Mouse (Mus musculus): ENCODE results near the gene Fam83c. TPM values are rescaled to one million over a fixed set of nuclear protein-coding genes. Genes with fewer than 3 reads are reported as not detected.

Gene Fam83c
- polyA plus RNA-seq (2015; fragmentation: Nextera tagmentation; extraction: Ambion mirVana) = 0.05 and 0.08 TPM in 2 replicates

DNA sequence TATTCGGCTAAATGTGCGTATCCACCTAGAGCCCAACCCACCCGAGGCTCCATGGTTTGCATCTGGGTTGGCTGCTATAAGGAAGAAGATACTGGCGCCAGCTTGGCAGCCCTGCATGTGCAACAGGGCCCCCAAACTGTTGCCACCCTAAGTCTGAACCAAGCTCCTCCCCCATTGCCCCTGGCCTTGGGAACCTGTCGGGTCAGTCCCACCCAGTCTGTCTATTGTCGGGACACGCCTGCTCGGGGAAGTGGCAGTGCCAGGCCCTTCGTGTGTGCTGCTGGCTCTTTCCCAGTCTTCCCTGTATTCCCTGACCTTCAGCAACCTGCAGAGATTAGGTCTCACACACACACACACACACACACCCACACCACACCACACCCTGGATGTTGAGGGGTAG, at the start of gene Fam83c:
Gene Fam83c (minus strand): TSS at position 123 of the 400 bp plus-strand sequence.
- Histone ChIP-seq H3K27ac (no peak within 1 kb of the TSS), H3K4me1 (replicated peaks) (no peaks in the 10 kb centered on the region), H3K27me3 (peaks cover 11% of the 10 kb centered on the region; the same call in 1 of the 2 replicates), H3K4me2 (no peak within 1 kb of the TSS), H3K9me3 (replicated peaks) (no peaks in the 10 kb centered on the region), H3K36me3 (no peaks in the 10 kb centered on the region), H3K4me3 (no peak within 1 kb of the TSS), H3K9ac (no peak within 1 kb of the TSS)
- WGBS = 57% methylated on average over 9 of the region's 9 CpGs
- ATAC-seq (replicated peaks; ENCODE audit: insufficient number of reproducible peaks, insufficient read depth, low FRiP score, low read depth) = no peak

DNA sequence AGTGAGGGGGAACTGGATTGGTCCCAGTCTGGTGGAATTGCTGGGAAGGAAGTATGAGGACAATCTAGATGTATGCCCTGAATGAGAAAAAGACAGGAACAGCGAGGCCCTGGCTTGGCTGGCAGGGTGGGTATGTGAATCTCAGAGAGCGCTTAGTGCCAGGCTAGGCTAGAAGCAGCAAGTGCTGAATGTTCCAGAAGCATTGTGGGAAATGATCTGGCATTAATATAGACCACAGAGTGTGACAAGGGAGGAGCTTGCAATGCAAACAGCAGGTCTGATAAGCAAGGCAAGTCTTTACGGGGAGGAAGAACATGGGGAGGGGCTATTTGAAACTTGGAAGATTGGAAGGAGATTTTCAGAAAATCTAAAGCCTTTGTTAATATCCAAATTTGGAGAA, 47.4 kb upstream of the Fam83c start:
- peaks cover 26% of the 10 kb centered on the region for H3K36me3 ChIP-seq
- H3K9me3 ChIP-seq (replicated peaks) = no peaks in the 10 kb centered on the region
- H3K9ac ChIP-seq = no peak overlapping the region
- no peak for ATAC-seq (replicated peaks; ENCODE audit: insufficient number of reproducible peaks, insufficient read depth, low FRiP score, low read depth)
- H3K27me3 ChIP-seq = no peaks in the 10 kb centered on the region
- H3K4me1 ChIP-seq (replicated peaks) = peaks cover 10% of the 10 kb centered on the region
- no peak overlapping the region for H3K4me2 ChIP-seq
- H3K4me3 ChIP-seq = no peak overlapping the region
- no peak overlapping the region for H3K27ac ChIP-seq
- WGBS = 69% methylated on average over 3 of the region's 3 CpGs

DNA sequence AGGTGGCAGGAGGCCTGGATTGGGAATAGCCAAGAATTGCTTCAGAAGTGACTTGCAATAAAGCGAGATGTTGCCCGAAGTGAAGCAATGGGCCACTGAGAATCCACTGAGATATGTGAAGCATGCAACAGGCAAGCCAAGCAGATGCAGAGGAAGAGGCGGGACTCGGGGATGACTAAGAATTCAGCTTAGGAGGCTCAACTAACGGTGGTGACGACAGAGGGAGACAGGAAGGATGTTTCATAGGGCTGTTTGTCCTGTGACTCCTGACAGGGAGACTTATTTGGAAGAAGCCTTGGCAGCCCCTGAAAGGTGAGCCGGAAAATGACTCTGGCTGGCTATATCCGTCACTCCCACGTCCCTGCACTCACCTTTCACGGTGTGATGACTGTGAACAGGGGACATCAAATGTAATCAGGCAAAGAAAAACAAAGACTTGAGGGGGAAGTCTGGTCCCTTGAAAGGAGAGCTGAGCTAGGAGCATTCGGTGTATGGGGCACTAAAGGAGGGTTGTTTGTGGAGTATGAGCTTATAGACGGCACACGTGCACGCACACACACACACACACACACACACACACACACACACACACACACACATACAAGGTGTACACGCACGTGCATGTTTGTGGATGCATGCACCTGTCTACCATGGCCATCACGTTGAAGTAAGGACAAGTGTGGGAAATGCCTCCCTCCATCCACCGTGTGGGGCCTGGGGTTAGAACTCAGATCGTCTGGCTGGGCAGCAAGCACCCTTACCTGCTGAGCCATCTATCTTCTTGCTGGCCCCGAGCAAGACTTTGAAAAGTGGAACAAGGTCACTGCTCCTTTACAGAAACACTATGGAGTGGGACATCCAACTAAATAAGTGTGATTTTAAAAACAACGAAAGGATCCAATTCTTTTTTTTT, 44.6 kb upstream of the Fam83c start:
- H3K36me3 ChIP-seq = peaks cover 34% of the 10 kb centered on the region; the same call in 1 of the 2 replicates
- WGBS = 66% methylated on average over 21 of the region's 21 CpGs

DNA sequence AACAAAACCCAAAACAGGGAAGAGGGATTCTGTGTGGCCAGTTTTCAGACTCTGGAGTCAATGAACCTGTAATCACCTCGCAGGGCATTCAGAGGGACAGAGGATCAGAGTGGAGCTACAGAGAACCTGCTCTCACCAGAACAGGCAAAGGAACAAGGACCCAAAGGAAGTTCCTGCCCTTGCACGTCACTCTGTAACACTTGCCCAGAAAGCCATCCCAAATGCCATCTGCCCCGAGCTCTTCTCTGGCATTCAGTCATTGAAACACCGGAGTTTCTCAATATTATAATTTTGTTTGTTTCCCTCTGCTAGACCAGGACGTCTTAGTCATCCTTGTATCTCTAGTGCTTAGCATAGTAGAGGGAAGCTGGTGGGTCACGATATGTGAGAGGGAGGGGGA, 39.0 kb upstream of the Fam83c start:
- ATAC-seq (replicated peaks; ENCODE audit: insufficient number of reproducible peaks, insufficient read depth, low FRiP score, low read depth) = no peak
- Histone ChIP-seq H3K4me1 (replicated peaks) (0 out of 2 replicates have a peak, but pooled peaks cover 2% of the 10 kb centered on the region), H3K9ac (no peak overlapping the region), H3K4me3 (no peak overlapping the region), H3K36me3 (peaks cover 31% of the 10 kb centered on the region; the same call in 1 of the 2 replicates), H3K9me3 (replicated peaks) (no peaks in the 10 kb centered on the region), H3K27me3 (no peaks in the 10 kb centered on the region), H3K27ac (no peak overlapping the region), H3K4me2 (no peak overlapping the region)
- 81% methylated on average over 6 of the region's 6 CpGs for WGBS

More for the DNA sequence above, 44.6 kb upstream of the Fam83c start:
- no peak overlapping the region for H3K4me3 ChIP-seq
- H3K27me3 ChIP-seq = no peaks in the 10 kb centered on the region
- ATAC-seq (replicated peaks; ENCODE audit: insufficient number of reproducible peaks, insufficient read depth, low FRiP score, low read depth) = no peak
- H3K4me1 ChIP-seq (replicated peaks) = peaks cover 10% of the 10 kb centered on the region
- H3K9ac ChIP-seq = no peak overlapping the region
- no peak overlapping the region for H3K4me2 ChIP-seq
- no peaks in the 10 kb centered on the region for H3K9me3 ChIP-seq (replicated peaks)
- no peak overlapping the region for H3K27ac ChIP-seq

DNA sequence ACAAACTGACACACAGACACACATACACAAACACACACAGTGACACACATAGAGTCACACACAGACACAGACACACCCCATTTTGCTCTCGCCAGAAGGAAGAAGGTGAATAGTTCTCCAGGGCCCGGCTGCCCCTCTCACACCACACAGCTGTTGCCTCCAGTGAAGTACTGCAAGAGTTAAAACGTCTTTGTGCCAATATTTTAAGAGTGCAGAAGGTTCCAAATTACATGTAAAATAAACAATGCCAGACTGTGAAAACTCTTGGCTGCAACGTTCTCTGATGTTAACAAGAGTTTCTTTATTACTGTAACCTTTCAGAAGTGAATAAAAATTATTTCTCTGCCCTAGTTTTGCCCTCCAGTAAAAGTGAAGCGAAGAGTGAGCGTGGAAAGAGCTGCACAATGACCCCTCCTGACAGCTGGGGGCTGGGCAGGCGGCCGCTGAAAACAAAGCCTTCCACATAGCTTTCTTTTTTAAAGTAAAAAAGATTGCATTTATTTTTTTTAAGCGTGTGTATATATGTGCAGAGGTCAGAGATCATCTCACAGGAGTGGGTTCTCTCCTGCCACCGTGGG, 38.4 kb upstream of the Fam83c start:
- H3K36me3 ChIP-seq = peaks cover 36% of the 10 kb centered on the region; the same call in 1 of the 2 replicates

DNA sequence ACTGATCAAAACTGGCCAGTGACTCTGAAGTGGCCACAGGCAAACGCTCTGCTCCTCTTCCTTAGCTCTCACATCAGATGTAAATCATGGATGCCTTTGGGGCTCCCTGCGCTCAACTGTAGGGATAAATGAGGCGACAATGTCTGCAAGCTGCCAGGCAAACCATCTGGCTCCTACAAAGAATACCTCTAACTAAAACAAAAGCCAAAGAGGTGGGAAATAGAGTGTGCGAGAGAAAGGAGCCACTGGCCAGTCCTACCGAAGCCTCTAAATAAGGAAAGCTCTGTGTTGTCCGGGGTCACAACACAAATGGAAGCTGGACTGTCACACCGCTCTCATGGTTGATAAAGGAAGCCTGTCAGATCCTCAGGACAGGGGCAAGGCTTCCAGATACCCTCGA, 37.8 kb upstream of the Fam83c start:
- Histone ChIP-seq H3K36me3 (peaks cover 37% of the 10 kb centered on the region; the same call in 1 of the 2 replicates), H3K4me2 (no peak overlapping the region)

More for the DNA sequence above, 38.4 kb upstream of the Fam83c start:
- Histone ChIP-seq H3K9me3 (replicated peaks) (no peaks in the 10 kb centered on the region), H3K4me3 (no peak overlapping the region), H3K4me2 (no peak overlapping the region), H3K4me1 (replicated peaks) (0 out of 2 replicates have a peak, but pooled peaks cover 2% of the 10 kb centered on the region), H3K27ac (no peak overlapping the region), H3K27me3 (no peaks in the 10 kb centered on the region), H3K9ac (no peak overlapping the region)
- no peak for ATAC-seq (replicated peaks; ENCODE audit: insufficient number of reproducible peaks, insufficient read depth, low FRiP score, low read depth)
- 69% methylated on average over 10 of the region's 10 CpGs for WGBS

DNA sequence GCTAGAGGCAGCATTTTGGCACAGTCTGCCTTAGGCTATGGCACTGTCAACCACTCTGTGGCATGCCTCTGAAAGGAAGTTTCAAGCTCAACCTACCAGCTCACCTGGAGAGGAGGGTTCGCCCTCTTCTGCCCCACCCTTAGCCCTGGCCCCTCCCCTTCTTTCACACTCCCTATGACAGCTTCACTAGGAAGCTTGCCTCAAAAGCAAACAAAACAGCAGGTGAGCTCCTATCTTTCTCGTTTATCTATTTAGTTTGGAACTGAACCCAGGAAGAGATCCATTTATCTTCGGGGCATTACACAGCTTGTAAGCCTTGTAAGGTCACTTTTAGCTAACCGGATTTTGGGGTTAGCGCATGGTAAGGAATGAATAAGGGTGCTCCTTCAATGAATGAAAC, 35.1 kb upstream of the Fam83c start:
- Histone ChIP-seq H3K4me3 (no peak overlapping the region), H3K36me3 (peaks cover 19% of the 10 kb centered on the region; the same call in 1 of the 2 replicates), H3K4me1 (replicated peaks) (0 out of 2 replicates have a peak, but pooled peaks cover 2% of the 10 kb centered on the region), H3K27ac (no peak overlapping the region), H3K9me3 (replicated peaks) (no peaks in the 10 kb centered on the region), H3K27me3 (no peaks in the 10 kb centered on the region), H3K4me2 (no peak overlapping the region), H3K9ac (no peak overlapping the region)
- ATAC-seq (replicated peaks; ENCODE audit: insufficient number of reproducible peaks, insufficient read depth, low FRiP score, low read depth) = no peak
- 69% methylated on average over 5 of the region's 5 CpGs for WGBS

More for the DNA sequence above, 37.8 kb upstream of the Fam83c start:
- no peak overlapping the region for H3K27ac ChIP-seq
- no peaks in the 10 kb centered on the region for H3K27me3 ChIP-seq
- no peak for ATAC-seq (replicated peaks; ENCODE audit: insufficient number of reproducible peaks, insufficient read depth, low FRiP score, low read depth)
- no peak overlapping the region for H3K4me3 ChIP-seq
- no peak overlapping the region for H3K9ac ChIP-seq
- H3K9me3 ChIP-seq (replicated peaks) = no peaks in the 10 kb centered on the region
- WGBS = 67% methylated on average over 8 of the region's 8 CpGs
- H3K4me1 ChIP-seq (replicated peaks) = 0 out of 2 replicates have a peak, but pooled peaks cover 2% of the 10 kb centered on the region

DNA sequence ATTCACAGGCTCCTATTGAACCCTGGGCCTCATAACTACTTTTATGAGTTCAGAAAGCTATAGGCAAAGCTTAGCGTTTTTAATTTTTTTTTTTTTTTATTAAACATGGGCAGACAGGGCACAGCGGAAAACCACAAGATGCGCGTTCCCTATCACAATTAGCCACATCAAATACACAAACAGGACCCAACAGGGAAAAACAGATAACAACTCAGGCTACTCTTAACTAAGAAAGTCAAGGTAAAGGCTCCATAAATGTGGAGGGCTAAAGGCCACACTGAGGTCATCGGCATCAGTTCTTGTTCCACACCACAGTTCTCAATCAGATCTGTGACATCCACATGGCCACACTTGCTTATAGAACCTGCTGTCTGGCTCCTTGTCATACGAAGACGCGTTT, 33.7 kb upstream of the Fam83c start:
- Histone ChIP-seq H3K4me1 (replicated peaks) (no peaks in the 10 kb centered on the region), H3K27ac (no peak overlapping the region), H3K4me3 (no peak overlapping the region), H3K36me3 (peaks cover 16% of the 10 kb centered on the region; the same call in 1 of the 2 replicates), H3K9me3 (replicated peaks) (no peaks in the 10 kb centered on the region), H3K4me2 (no peak overlapping the region), H3K9ac (no peak overlapping the region), H3K27me3 (no peaks in the 10 kb centered on the region)
- WGBS = 93% methylated on average over 8 of the region's 8 CpGs
- ATAC-seq (replicated peaks; ENCODE audit: insufficient number of reproducible peaks, insufficient read depth, low FRiP score, low read depth) = no peak

DNA sequence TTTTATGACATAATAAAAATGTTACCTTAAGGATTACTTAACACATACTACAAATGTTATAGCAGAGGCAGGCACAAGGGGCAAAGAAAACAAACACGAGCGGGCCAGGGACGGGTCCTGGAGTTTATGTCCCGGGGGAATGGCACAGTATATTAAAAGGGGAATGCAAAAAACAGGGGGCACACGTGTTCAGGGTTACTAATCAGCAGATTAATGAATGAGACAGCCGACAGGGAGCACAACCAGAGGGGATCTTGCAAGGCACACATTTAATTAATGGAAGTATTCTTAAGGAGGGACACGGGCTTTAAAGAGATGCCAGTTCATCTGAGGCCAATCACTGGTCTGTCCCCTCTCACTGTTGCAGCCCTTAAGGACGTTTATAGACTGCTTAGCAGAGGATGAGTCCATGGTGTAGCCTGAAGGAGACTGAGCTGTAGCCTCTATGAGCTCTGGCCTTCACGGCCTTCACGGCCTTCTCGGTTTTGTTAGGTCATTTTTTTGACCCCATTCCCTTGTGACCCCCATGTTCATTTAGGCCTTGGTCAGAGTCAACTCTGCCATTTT, 28.7 kb upstream of the Fam83c start:
- Histone ChIP-seq H3K36me3 (0 out of 2 replicates have a peak, but pooled peaks cover 9% of the 10 kb centered on the region), H3K9ac (no peak overlapping the region), H3K27ac (no peak overlapping the region), H3K4me3 (no peak overlapping the region), H3K9me3 (replicated peaks) (no peaks in the 10 kb centered on the region), H3K4me2 (no peak overlapping the region), H3K27me3 (no peaks in the 10 kb centered on the region), H3K4me1 (replicated peaks) (no peaks in the 10 kb centered on the region)
- WGBS = 75% methylated on average over 11 of the region's 11 CpGs
- ATAC-seq (replicated peaks; ENCODE audit: insufficient number of reproducible peaks, insufficient read depth, low FRiP score, low read depth) = no peak

DNA sequence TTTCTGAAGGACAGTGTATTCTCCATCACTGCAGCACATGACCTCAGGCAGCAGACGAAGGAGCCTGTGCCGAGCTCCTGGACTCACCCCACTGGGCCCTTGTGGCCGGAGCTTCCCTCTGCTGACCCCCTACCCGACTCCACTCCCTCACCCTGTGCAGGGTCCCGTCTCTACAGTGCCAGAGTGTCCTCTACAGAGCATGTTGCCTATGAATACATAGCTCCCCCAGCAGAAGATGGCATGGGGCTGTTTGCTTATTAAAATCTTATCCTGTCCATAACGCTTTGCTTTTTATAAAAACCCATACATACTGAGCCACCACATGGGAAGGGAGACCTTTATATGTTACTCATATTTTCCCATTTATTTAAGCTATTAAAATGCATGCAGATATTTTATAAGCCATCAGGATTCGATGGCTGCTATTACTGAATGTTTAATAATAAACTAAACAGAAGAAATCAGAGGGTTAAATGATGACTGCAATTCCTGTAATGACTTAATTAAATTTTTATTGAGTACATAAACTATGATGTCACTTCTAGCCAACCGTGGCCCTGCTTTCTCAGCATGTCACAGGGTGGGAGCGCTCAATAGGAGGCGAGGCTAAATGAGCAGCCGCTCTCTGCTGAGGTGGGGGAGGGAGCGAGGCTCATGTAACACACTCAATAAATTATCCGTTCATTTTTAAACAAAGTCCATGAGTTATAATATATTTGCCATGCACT, 28.1 kb upstream of the Fam83c start:
- no peak overlapping the region for H3K27ac ChIP-seq
- no peaks in the 10 kb centered on the region for H3K9me3 ChIP-seq (replicated peaks)
- H3K9ac ChIP-seq = no peak overlapping the region
- H3K27me3 ChIP-seq = no peaks in the 10 kb centered on the region
- no peak overlapping the region for H3K4me2 ChIP-seq
- no peak overlapping the region for H3K4me3 ChIP-seq
- 83% methylated on average over 13 of the region's 13 CpGs for WGBS
- no peak for ATAC-seq (replicated peaks; ENCODE audit: insufficient number of reproducible peaks, insufficient read depth, low FRiP score, low read depth)
- H3K4me1 ChIP-seq (replicated peaks) = no peaks in the 10 kb centered on the region
- 0 out of 2 replicates have a peak, but pooled peaks cover 6% of the 10 kb centered on the region for H3K36me3 ChIP-seq

All from heart, embryonic 15.5 days (tissue).